Mouse (Mus musculus) CH12.LX (cell line): ENCODE results near the gene Ehd1. TPM values are rescaled to one million over a fixed set of nuclear protein-coding genes. Genes with fewer than 3 reads are reported as not detected.
A peak's percentile ranks its signal among the peaks of the same experiment; 100 is the strongest.

Experiments
- DNase-seq: peaks from one replicate; pipeline ENCODE4 v3.0.0-alpha.2; 2013; ENCODE audit errors: extremely low read depth
- H3K27ac ChIP-seq: 2 replicates; pipeline ENCODE4 v1.5.1; 2012; ENCODE audit warnings: low read depth, mild to moderate bottlenecking, control low read depth, moderate library complexity; ENCODE audit not compliant: insufficient read depth
- H3K27me3 ChIP-seq: replicated peaks from 2 replicates; pipeline ENCODE3; 2012; ENCODE audit warnings: inconsistent platforms
- H3K36me3 ChIP-seq, 2 experiments: replicated peaks in 1 of 2; 2 replicates each; pipeline versions ENCODE3 to v1.6.1; 2012; ENCODE audit warnings: inconsistent platforms in 1 of 2, low read length in 1 of 2, mild to moderate bottlenecking in 1 of 2, mixed read lengths in 1 of 2, moderate library complexity in 1 of 2; ENCODE audit not compliant: control insufficient read depth in 1 of 2, insufficient read depth in 1 of 2
- H3K4me1 ChIP-seq, 2 experiments: 2 replicates each; pipeline ENCODE4 v1.6.1; 2012; ENCODE audit warnings: inconsistent platforms in 1 of 2, moderate library complexity in 1 of 2; ENCODE audit not compliant: insufficient read depth in 2 of 2, control insufficient read depth in 1 of 2
- H3K4me2 ChIP-seq: 2 replicates; pipeline ENCODE4 v1.6.1; 2012; ENCODE audit warnings: low read depth, mild to moderate bottlenecking, control low read depth; ENCODE audit not compliant: poor library complexity, insufficient read depth, severe bottlenecking
- H3K4me3 ChIP-seq, 3 experiments: fragments of 150-350 bp in 1 of 3; sonication (generic) in 1 of 3; replicated peaks in 1 of 3; 2 replicates each; pipeline versions ENCODE3 to v1.5.1; 2011 to 2012; ENCODE audit warnings: low read depth in 2 of 3, low read length in 2 of 3, mild to moderate bottlenecking in 2 of 3, moderate library complexity in 2 of 3, control low read depth in 1 of 3, improper control_type of control experiment in 1 of 3, inconsistent platforms in 1 of 3, mixed read lengths in 1 of 3; ENCODE audit not compliant: poor library complexity in 1 of 3
- H3K79me2 ChIP-seq: replicated peaks from 2 replicates; pipeline ENCODE4 v1.6.1; 2012; ENCODE audit warnings: mild to moderate bottlenecking, moderate library complexity; ENCODE audit not compliant: control insufficient read depth, poor library complexity, insufficient read depth, severe bottlenecking; ENCODE audit errors: extremely low read depth
- H3K9ac ChIP-seq: 2 replicates; pipeline ENCODE4 v1.6.1; 2012; ENCODE audit warnings: low read depth, mild to moderate bottlenecking, control low read depth, moderate library complexity; ENCODE audit not compliant: insufficient read depth
- H3K9me3 ChIP-seq: replicated peaks from 2 replicates; pipeline ENCODE3; 2012; ENCODE audit warnings: low read length, inconsistent platforms, mixed read lengths
- BHLHE40 ChIP-seq: IDR thresholded peaks from 2 replicates; pipeline ENCODE4 v1.6.1; 2011; ENCODE audit warnings: mild to moderate bottlenecking, low read depth, low read length, improper control_type of control experiment
- CHD1 ChIP-seq: IDR thresholded peaks from 2 replicates; pipeline ENCODE4 v1.6.1; 2012; ENCODE audit warnings: low read depth, low read length, improper control_type of control experiment, inconsistent platforms
- CHD2 ChIP-seq: IDR thresholded peaks from 2 replicates; pipeline ENCODE4 v1.6.1; 2011; ENCODE audit warnings: low read length, improper control_type of control experiment
- CTCF ChIP-seq, 2 experiments: IDR thresholded peaks in 1 of 2; conservative IDR thresholded peaks in 1 of 2; 2 replicates each; pipeline ENCODE4 v1.5.1; 2011 to 2012; ENCODE audit warnings: low read depth in 2 of 2, low read length in 2 of 2, improper control_type of control experiment in 1 of 2, inconsistent platforms in 1 of 2, mild to moderate bottlenecking in 1 of 2, moderate library complexity in 1 of 2
- E2F4 ChIP-seq: IDR thresholded peaks from 2 replicates; pipeline ENCODE4 v1.6.1; 2011; ENCODE audit warnings: low read depth, low read length, improper control_type of control experiment; ENCODE audit not compliant: insufficient replicate concordance
- ELF1 ChIP-seq: IDR thresholded peaks from 2 replicates; pipeline ENCODE4 v1.6.1; 2014; ENCODE audit warnings: low read depth, mild to moderate bottlenecking, inconsistent platforms, low read length, improper control_type of control experiment
- EP300 ChIP-seq: IDR thresholded peaks from 2 replicates; pipeline ENCODE4 v1.6.1; 2011; ENCODE audit warnings: low read length, improper control_type of control experiment
- ETS1 ChIP-seq: conservative IDR thresholded peaks from 2 replicates; pipeline ENCODE4 v1.6.1; 2012; ENCODE audit warnings: low read depth, mild to moderate bottlenecking, inconsistent platforms, low read length, improper control_type of control experiment, moderate library complexity
- GABPA ChIP-seq: IDR thresholded peaks from 2 replicates; pipeline ENCODE4 v1.6.1; 2012; ENCODE audit warnings: low read depth, low read length, improper control_type of control experiment, inconsistent platforms; ENCODE audit not compliant: insufficient replicate concordance
- HCFC1 ChIP-seq: IDR thresholded peaks from 2 replicates; pipeline ENCODE4 v1.6.1; 2012; ENCODE audit warnings: low read depth, mild to moderate bottlenecking, inconsistent platforms, low read length, improper control_type of control experiment
- IRF4 ChIP-seq: IDR thresholded peaks from 2 replicates; pipeline ENCODE4 v1.6.1; 2014; ENCODE audit warnings: low read depth, mild to moderate bottlenecking, inconsistent platforms, low read length, improper control_type of control experiment
- JUN ChIP-seq: IDR thresholded peaks from 2 replicates; pipeline ENCODE4 v1.6.1; 2011; ENCODE audit warnings: low read depth, mild to moderate bottlenecking, low read length, improper control_type of control experiment, moderate library complexity; ENCODE audit not compliant: insufficient read depth
- JUND ChIP-seq: conservative IDR thresholded peaks from 2 replicates; pipeline ENCODE4 v1.6.1; 2011; ENCODE audit warnings: low read depth, low read length, improper control_type of control experiment
- KAT2A ChIP-seq: IDR thresholded peaks from 2 replicates; pipeline ENCODE4 v1.6.1; 2012; ENCODE audit warnings: low read length, improper control_type of control experiment, inconsistent platforms; ENCODE audit not compliant: insufficient replicate concordance
- MAFK ChIP-seq: IDR thresholded peaks from 2 replicates; pipeline ENCODE4 v1.6.1; 2011; ENCODE audit warnings: low read length, improper control_type of control experiment; ENCODE audit not compliant: insufficient replicate concordance
- MAX ChIP-seq: IDR thresholded peaks from 2 replicates; pipeline ENCODE4 v1.6.1; 2011; ENCODE audit warnings: low read length, improper control_type of control experiment
- MAZ ChIP-seq: IDR thresholded peaks from 2 replicates; pipeline ENCODE4 v1.6.1; 2012; ENCODE audit warnings: low read depth, mild to moderate bottlenecking, inconsistent platforms, low read length, improper control_type of control experiment, moderate library complexity
- MEF2A ChIP-seq: IDR thresholded peaks from 2 replicates; pipeline ENCODE4 v1.6.1; 2014; ENCODE audit warnings: low read depth, mild to moderate bottlenecking, inconsistent platforms, low read length, improper control_type of control experiment, borderline replicate concordance
- MXI1 ChIP-seq: IDR thresholded peaks from 2 replicates; pipeline ENCODE4 v1.6.1; 2011; ENCODE audit warnings: mild to moderate bottlenecking, low read depth, low read length, improper control_type of control experiment
- MYC ChIP-seq: IDR thresholded peaks from 2 replicates; pipeline ENCODE4 v1.6.1; 2011; ENCODE audit warnings: low read depth, mild to moderate bottlenecking, improper control_type of control experiment, low read length
- NELFE ChIP-seq: IDR thresholded peaks from 2 replicates; pipeline ENCODE4 v1.6.1; 2011; ENCODE audit warnings: low read depth, low read length, improper control_type of control experiment
- NRF1 ChIP-seq: IDR thresholded peaks from 2 replicates; pipeline ENCODE4 v1.6.1; 2014; ENCODE audit warnings: low read depth, mild to moderate bottlenecking, inconsistent platforms, low read length, improper control_type of control experiment, moderate library complexity
- PAX5 ChIP-seq: IDR thresholded peaks from 2 replicates; pipeline ENCODE4 v1.6.1; 2012; ENCODE audit warnings: low read length, inconsistent platforms, mixed read lengths
- POLR2A ChIP-seq: IDR thresholded peaks from 2 replicates; pipeline ENCODE4 v1.6.1; 2011; ENCODE audit warnings: low read depth, mild to moderate bottlenecking, improper control_type of control experiment, low read length
- POLR2AphosphoS2 ChIP-seq: IDR thresholded peaks from 2 replicates; pipeline ENCODE4 v1.6.1; 2011; ENCODE audit warnings: low read depth, low read length, improper control_type of control experiment
- RAD21 ChIP-seq: IDR thresholded peaks from 2 replicates; pipeline ENCODE4 v1.6.1; 2011; ENCODE audit warnings: low read depth, mild to moderate bottlenecking, low read length, improper control_type of control experiment, moderate library complexity
- RCOR1 ChIP-seq: conservative IDR thresholded peaks from 2 replicates; pipeline ENCODE4 v1.6.1; 2012; ENCODE audit warnings: low read depth, mild to moderate bottlenecking, inconsistent platforms, low read length, improper control_type of control experiment
- SIN3A ChIP-seq: IDR thresholded peaks from 2 replicates; pipeline ENCODE4 v1.6.1; 2012; ENCODE audit warnings: low read length, improper control_type of control experiment, inconsistent platforms
- SMC3 ChIP-seq: IDR thresholded peaks from 2 replicates; pipeline ENCODE4 v1.6.1; 2011; ENCODE audit warnings: low read depth, low read length, improper control_type of control experiment
- TBP ChIP-seq: conservative IDR thresholded peaks from 2 replicates; pipeline ENCODE4 v1.6.1; 2011; ENCODE audit warnings: low read depth, low read length, improper control_type of control experiment
- TCF12 ChIP-seq: IDR thresholded peaks from 2 replicates; pipeline ENCODE4 v1.6.1; 2014; ENCODE audit warnings: low read depth, mild to moderate bottlenecking, inconsistent platforms, low read length, improper control_type of control experiment
- UBTF ChIP-seq: IDR thresholded peaks from 2 replicates; pipeline ENCODE4 v1.6.1; 2012; ENCODE audit warnings: low read depth, mild to moderate bottlenecking, inconsistent platforms, low read length, improper control_type of control experiment, moderate library complexity
- USF1 ChIP-seq: IDR thresholded peaks from 2 replicates; pipeline ENCODE4 v1.6.1; 2014; ENCODE audit warnings: low read depth, mild to moderate bottlenecking, inconsistent platforms, low read length, improper control_type of control experiment
- USF2 ChIP-seq: conservative IDR thresholded peaks from 2 replicates; pipeline ENCODE4 v1.6.1; 2011; ENCODE audit warnings: low read depth, low read length, improper control_type of control experiment
- ZC3H11A ChIP-seq: IDR thresholded peaks from 2 replicates; pipeline ENCODE4 v1.6.1; 2012; ENCODE audit warnings: low read depth, mild to moderate bottlenecking, inconsistent platforms, low read length, improper control_type of control experiment
- ZKSCAN1 ChIP-seq: IDR thresholded peaks from 2 replicates; pipeline ENCODE4 v1.6.1; 2012; ENCODE audit warnings: low read depth, inconsistent platforms, low read length, improper control_type of control experiment, borderline replicate concordance
- ZMIZ1 ChIP-seq: IDR thresholded peaks from 2 replicates; pipeline ENCODE4 v1.6.1; 2012; ENCODE audit warnings: low read depth, mild to moderate bottlenecking, inconsistent platforms, low read length, improper control_type of control experiment
- ZNF384 ChIP-seq: IDR thresholded peaks from 2 replicates; pipeline ENCODE4 v1.6.1; 2012; ENCODE audit warnings: low read depth, low read length, improper control_type of control experiment, inconsistent platforms
- dilution Hi-C: fragments of 300-500 bp; cut with MboI; formaldehyde crosslinking; loops from 2 replicates; pipeline ENCODE4 v1.14.3; 2020; ENCODE audit warnings: low sequenced_read_pairs; ENCODE audit not compliant: extremely low pct_unique_long_range_greater_than_20kb, extremely low pct_ligation_motif_present
- in situ Hi-C: fragments of 300-500 bp; cut with MboI; formaldehyde crosslinking; loops from 3 replicates; pipeline ENCODE4 v1.14.3; 2019; ENCODE audit warnings: low sequenced_read_pairs, low pct_ligation_motif_present, low pct_unique_long_range_greater_than_20kb, mixed read lengths
- polyA plus RNA-seq: library from polyadenylated mRNA; unstranded; fragments of >175 nt; gene quantifications from 2 replicates; pipeline ENCODE4 v1.2.1, GENCODE M21; 2012; ENCODE audit warnings: low read depth; ENCODE audit not compliant: insufficient read length
- total RNA-seq, 2 experiments: library from RNA; depleted of rRNA; stranded (reverse); fragments of 300-350 nt in 1 of 2; fragments of >200 nt in 1 of 2; gene quantifications; 2 replicates each; pipeline ENCODE4 v1.2.3; 2012 to 2014

The Ehd1 gene
- total and polyA plus RNA-seq, 3 experiments = 131 to 400 (median 245) TPM

GRCm38 (mm10) chr19:6331719-6332516 lies 55.4 kb downstream of the Ehd1 start:
- peaks cover 3 to 5% of the 10 kb centered on the region in 2 experiments for H3K36me3 ChIP-seq
- H3K27me3 ChIP-seq = no peaks in the 10 kb centered on the region
- peak; percentile 24; the same call in 1 of the 2 replicates for TF ChIP-seq HCFC1
- no peak for TF ChIP-seq TBP
- TF ChIP-seq E2F4 = no peak
- TF ChIP-seq BHLHE40 = no peak
- TF ChIP-seq ZNF384 = no peak
- no peak for TF ChIP-seq CHD1
- TF ChIP-seq POLR2A = no peak
- no peak for TF ChIP-seq PAX5
- 0 out of 2 replicates have a peak, but pooled peaks have one; percentile 24 for TF ChIP-seq MYC
- TF ChIP-seq SMC3 = peak; percentile 88
- TF ChIP-seq IRF4 = peak; percentile 70
- TF ChIP-seq RAD21 = peak; percentile 97
- TF ChIP-seq ZC3H11A = peak; percentile 51
- no peak for TF ChIP-seq NRF1
- TF ChIP-seq SIN3A = peak; percentile 81; the same call in 1 of the 2 replicates
- TF ChIP-seq MAX = no peak
- no peak for TF ChIP-seq JUN
- TF ChIP-seq MEF2A = peak; percentile 40; the same call in 1 of the 2 replicates
- no peak for TF ChIP-seq GABPA
- TF ChIP-seq MXI1 = no peak; the same call in 1 of the 2 replicates
- TF ChIP-seq EP300 = no peak
- TF ChIP-seq MAFK = no peak
- no peak for TF ChIP-seq ZKSCAN1
- no peak for TF ChIP-seq KAT2A
- TF ChIP-seq CHD2 = no peak
- no peak for TF ChIP-seq TCF12
- no peak for TF ChIP-seq ETS1
- no peak for TF ChIP-seq USF2
- no peak for TF ChIP-seq MAZ
- TF ChIP-seq ZMIZ1 = no peak
- TF ChIP-seq NELFE = no peak; the same call in 1 of the 2 replicates
- TF ChIP-seq UBTF = no peak
- TF ChIP-seq POLR2AphosphoS2 = no peak
- no peak for TF ChIP-seq JUND
- no peak for TF ChIP-seq RCOR1
- peak; percentile 87 to 98 for TF ChIP-seq CTCF (conservative IDR thresholded peaks at IDR 0.05 in 1 of 2, IDR thresholded peaks at IDR 0.05 in 1 of 2; ENCODE audit: low read depth in 2 of 2, low read length in 2 of 2)
- no peak for TF ChIP-seq USF1
- no peak for TF ChIP-seq ELF1
- H3K9ac ChIP-seq = peak overlapping the region; percentile 49; the same call in 1 of the 2 replicates
- H3K27ac ChIP-seq = no peak overlapping the region
- peaks cover 13% of the 10 kb centered on the region for H3K79me2 ChIP-seq
- H3K4me2 ChIP-seq = peak overlapping the region; percentile 57
- dilution Hi-C loops = no loop called here
- in situ Hi-C loops = no loop called here
- H3K4me1 ChIP-seq = peaks cover 12 to 40% of the 10 kb centered on the region in 2 experiments
- H3K4me3 ChIP-seq = peak overlapping the region in 1 of 3 experiments; percentile 16
- peak; percentile 73 for DNase-seq
- H3K9me3 ChIP-seq = no peaks in the 10 kb centered on the region
